Mouse (Mus musculus) cerebral cortex, adult 2 months (tissue): Measurements from ENCODE around the gene Trpm3.

Experiments
- WGBS: fragments of 180-500 bp; shearing (Covaris S2); methylation state at CpG from one replicate; pipeline ENCODE4 v1.1.7; 2018; 5-methylcytosine and 5-hydroxymethylcytosine counted together

The Trpm3 gene

DNA sequence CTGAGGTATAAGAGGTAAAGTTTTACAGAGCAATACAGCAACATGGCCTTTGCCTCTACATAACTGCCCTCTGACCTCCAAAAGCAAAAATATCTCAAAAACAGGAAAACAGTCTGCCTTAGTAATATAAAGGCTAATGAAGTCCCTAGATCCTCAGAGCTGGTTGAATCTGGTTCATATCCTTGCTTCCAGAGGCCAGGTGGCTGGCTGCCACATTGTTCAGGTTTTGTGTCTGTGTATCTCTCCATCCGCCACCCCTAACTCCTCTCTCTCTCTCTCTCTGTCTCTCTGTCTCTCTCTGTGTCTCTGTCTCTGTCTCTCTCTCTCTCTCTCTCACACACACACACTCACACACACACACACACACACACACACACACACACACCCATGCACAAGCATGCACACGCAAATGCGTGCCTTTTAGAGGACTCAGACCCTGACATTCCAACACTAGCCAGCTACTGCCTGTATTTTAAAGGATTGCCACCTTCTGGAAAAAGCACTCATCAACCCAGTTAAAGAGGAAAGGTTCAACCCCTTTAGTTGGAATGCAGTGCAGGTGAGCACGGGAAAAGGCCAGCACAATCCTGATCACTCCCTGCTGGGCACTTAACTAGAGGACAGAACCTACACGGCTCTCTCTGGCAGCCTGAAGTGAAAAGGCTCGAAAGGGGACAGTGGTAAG is 902.8 kb downstream of the Trpm3 start:
- 80% methylated on average over 6 of the region's 6 CpGs for WGBS

DNA sequence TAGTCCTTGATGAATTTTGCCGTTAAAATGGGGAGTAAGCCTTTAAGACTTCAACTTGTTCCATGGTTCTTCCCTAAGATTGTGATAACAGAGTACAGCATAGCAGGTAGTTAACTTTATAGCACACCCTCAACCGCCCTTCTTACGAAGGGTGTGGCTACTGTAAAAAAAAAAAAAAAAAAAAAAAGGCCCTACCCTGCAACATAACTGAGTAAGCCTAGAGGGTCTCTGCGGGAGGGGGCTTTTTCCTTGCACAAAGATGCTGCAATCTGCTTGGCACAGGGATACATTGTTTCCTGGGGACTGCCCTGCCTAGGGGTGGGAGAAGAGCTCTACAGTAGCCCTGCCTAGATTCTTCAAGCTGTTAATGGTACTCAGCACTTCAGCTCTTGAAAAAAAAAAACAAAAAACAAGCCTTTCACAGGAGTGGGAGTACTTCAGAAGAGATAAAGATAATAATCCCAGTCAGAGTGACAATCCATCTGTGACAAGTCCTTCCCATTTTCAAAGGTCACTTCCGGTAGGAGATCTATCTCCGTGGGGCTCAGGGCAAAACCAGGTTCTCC is 903.4 kb downstream of the Trpm3 start:
- 71% methylated on average over 6 of the region's 6 CpGs for WGBS
